Mouse (Mus musculus): ENCODE results near the gene Phf19.

The Phf19 gene

GRCm38 (mm10) chr2:34913218-34914068, at the start of gene Phf19:
Gene Phf19 (minus strand): TSS chr2:34914026.
- peak; percentile 80 for DNase-seq (ENCODE audit: inconsistent ontology term)

- DNase-seq (ENCODE audit: inconsistent ontology term), result no peak
Measured at GRCm38 (mm10) chr2:34963371-34963956, 49.6 kb upstream of the Phf19 start.

- no peak for DNase-seq (ENCODE audit: inconsistent ontology term)
Measured at GRCm38 (mm10) chr2:34962893-34963292, 49.1 kb upstream of the Phf19 start.

DNA sequence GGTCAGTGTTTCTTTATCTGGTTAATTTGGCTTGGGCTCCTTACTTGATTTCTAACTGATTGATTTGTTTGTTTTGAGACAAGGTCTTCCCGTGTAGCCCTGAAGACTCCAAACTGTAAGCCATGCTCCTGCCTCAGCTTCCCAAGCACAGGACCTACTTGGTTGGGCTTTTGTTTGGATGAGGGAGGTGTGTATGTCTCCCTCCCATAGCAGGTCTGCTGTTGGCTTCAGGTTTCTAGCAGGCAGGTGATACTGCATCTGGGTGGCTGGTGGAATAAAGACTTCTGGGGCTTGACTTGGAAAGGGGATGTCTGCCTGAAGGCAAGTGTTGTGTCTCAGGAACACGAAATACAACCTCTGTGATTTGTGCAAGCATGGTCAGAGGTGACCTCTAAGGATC, 48.4 kb upstream of the Phf19 start:
- DNase-seq (ENCODE audit: inconsistent ontology term), result no peak

GRCm38 (mm10) chr2:34961481-34962036, 47.7 kb upstream of the Phf19 start, which contains the start of gene Traf1:
Gene Traf1 (minus strand): TSS chr2:34961772.
- DNase-seq (ENCODE audit: inconsistent ontology term), result peak; percentile 22

GRCm38 (mm10) chr2:34960966-34961365, 47.1 kb upstream of the Phf19 start:
- DNase-seq (ENCODE audit: inconsistent ontology term), result no peak

- no peak for DNase-seq (ENCODE audit: inconsistent ontology term)
Measured at GRCm38 (mm10) chr2:34960466-34960865, 46.6 kb upstream of the Phf19 start.

- DNase-seq (ENCODE audit: inconsistent ontology term), result no peak
Measured at GRCm38 (mm10) chr2:34958582-34958981, 44.8 kb upstream of the Phf19 start.

- peak; percentile 32 for DNase-seq (ENCODE audit: inconsistent ontology term)
Measured at GRCm38 (mm10) chr2:34958036-34958435, 44.2 kb upstream of the Phf19 start.

DNA sequence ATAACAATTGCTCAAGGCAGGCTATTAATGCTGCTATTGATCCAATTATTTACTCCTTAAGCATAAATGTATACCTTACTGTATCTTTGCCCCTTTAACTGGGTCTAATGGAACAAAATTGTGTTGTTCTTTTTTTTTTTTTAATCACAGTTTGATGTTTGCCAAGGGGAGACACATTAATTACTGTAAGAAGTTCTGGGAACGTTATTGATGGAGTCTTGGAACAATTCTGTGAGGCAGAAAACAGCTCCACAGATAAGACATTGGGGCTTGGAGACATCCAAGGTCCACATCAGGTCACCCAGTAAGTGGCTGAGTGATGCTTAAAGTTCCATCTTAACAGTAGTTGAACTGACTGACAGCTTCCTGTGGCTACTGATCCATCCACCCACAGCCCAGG, 43.6 kb upstream of the Phf19 start:
- no peak for DNase-seq (ENCODE audit: inconsistent ontology term)

- no peak for DNase-seq (ENCODE audit: inconsistent ontology term)
Measured at GRCm38 (mm10) chr2:34956941-34957340, 43.1 kb upstream of the Phf19 start.

GRCm38 (mm10) chr2:34954344-34954743, 40.5 kb upstream of the Phf19 start:
- DNase-seq (ENCODE audit: inconsistent ontology term), result no peak

DNA sequence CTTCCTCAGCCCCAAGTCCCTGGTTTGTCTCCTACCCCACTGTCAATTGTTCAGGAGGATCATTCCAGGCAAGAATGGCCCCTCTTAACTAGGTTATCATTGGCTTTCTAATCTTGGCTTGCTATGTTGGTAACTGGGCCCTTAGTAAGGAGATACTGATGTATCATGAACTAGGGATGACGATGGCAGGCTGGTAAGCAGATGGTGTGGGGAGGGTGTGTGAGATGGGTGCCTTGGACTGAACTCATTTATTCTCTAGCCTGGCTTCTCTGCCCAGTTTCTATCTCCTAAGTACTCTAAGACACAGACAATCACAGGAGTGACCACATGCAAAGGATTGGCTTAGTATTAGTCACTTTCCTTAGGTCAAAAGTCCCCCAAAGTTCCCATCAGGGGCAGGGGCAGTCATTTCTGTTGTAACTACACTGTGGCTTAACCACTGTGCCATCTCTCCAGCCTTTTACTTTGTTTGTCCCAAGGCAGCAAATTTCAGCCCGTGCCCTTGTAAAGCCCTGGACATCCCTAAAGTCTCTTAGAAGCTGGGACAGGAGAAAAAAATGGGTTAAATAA, 39.8 kb upstream of the Phf19 start:
- no peak for DNase-seq (ENCODE audit: inconsistent ontology term)

DNA sequence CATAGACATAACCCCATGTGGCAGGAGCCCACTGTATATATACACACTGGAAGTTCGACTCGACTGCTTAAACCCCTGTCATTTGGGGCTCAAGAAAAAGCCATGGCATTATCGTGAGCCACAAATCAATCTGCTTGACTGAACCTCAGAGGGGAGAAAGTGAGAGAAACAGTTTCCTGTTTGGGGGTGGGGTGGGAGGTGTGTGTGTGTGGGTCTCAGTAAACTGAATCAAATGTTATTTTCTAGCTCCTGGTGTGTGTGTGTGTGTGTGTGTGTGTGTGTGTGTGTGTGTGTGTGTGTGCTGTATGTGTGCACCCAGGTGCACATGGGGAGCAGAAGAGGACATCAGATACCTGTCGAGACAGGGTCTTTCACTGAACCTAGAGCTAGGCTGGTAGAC, 39.2 kb upstream of the Phf19 start:
- DNase-seq (ENCODE audit: inconsistent ontology term), result no peak

DNA sequence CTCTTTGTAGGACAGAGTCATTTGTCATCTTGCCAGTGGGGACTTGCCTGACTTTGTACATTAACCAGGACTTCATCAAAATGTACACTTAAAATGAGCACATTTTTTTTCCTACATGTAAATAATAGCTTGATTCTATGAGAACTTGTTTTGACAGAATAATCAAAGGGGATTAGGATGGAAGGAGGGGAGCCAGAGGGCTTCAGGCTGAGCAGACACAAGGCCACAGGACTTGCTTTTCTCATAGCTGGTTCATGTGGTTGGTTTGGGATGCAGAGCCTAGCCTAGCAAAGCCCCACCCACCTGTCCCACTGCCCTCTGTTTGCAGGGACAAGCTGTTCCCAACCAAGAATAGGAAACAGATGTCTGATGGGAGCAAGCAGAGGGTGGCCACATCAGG, 37.6 kb upstream of the Phf19 start:
- DNase-seq (ENCODE audit: inconsistent ontology term), result no peak

DNA sequence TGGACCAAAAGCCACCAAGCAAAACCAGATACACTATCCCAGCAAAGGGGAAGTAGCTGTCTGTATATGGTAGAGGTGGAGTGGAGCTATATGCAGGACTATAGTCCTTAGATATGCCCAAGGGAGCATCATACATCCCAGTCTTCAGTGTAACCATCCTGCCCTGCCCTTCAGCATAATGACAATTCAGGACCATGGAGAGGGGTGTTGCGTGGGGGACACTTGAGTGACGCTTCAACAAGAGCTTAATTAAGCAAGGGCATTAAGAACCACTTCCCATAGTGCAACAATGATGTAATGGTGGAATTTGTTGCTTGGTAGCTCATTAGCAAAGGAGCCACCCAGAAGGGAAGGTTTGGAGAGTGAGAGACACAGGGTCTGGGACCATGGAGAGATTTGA, 34.8 kb upstream of the Phf19 start:
- no peak for DNase-seq (ENCODE audit: inconsistent ontology term)

- no peak for DNase-seq (ENCODE audit: inconsistent ontology term)
Measured at GRCm38 (mm10) chr2:34946046-34946445, 32.2 kb upstream of the Phf19 start.

DNA sequence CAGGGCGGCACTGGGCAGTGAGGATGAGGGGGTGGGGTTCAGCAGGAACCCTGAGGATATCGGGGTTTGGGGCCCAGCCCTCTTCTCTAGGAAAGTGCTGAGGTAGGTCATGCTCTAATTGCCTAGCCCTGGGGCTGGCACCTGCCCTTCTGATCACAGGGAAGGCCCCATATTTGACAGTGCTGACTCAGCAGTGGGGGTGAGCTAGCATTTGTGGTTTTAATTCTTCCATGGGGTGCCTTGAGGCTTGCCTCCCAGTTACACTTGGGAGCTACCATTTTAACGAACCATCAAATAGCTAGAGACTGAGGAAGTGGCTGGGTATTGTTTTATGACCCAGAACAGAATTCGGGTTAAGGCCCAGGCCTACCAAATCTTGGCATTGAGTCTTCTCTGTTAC, 31.8 kb upstream of the Phf19 start:
- DNase-seq (ENCODE audit: inconsistent ontology term), result no peak

DNA sequence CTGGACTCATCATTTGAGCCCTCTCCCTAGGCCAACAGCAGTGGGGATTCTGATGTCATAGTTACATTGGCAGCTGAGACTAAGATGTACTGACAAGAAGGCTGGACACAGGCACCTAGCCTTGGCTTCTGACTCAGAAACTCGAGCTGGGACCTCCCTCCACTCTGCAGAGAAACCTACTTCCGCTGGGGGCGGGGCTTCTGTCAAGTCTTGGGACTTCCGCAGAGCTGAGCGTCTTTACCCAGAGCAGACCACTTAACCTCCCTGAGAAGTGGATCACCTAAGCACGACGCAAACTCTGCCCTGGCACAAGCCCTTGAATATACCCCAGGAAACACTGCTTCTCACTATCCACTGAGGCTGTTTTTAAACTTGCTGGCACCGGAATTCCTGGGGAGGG, 30.9 kb upstream of the Phf19 start:
- peak; percentile 17 for DNase-seq (ENCODE audit: inconsistent ontology term)

DNA sequence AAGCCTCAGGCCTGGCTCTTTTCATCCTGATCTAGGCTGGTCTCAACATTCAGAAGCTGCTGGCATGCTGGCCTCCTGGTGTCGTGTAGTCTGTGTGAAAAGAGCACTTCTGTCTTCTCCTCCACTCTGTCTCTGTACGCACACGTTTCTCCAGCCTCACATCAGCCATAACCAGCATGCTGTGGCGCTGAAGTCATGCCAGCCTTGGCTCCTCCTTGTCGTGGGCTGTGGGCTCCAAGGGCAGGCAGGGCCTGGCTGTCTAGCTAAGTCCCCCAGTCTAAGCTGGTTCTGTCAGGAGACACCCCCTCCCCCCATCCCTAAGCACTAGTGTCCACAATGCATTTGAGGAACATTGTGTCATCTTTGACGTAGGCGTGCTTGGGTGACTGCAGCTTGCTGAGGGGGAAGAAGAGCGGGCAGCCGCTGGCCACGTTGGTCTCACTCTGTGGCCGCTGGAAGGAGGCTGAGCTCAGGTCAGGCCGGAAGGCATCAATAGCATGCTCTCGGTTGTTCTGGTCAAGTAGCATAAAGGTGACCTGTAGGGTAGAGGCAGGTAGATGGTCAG, 29.8 kb upstream of the Phf19 start:
- no peak for DNase-seq (ENCODE audit: inconsistent ontology term)

- no peak for DNase-seq (ENCODE audit: inconsistent ontology term)
Measured at GRCm38 (mm10) chr2:34941061-34941675, 27.3 kb upstream of the Phf19 start.

DNA sequence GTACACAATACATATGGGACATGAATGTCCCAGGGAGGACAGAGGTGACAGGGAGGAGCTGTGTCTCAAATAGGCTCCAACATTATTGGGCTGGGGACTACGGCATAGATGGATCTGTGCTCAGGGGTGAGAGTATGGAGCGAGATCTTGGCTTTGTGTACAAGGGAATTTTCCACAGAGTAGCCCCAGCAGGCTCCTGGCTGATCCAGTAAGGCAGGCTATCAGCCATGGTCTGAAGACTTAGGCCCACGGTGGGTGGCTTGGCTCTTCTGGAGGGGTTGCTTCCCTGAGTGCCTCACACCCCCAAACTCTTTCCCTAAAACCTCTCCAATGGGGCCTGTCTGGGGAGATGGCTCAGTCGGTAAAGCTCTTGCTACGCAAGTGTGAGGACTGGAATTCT, 26.4 kb upstream of the Phf19 start:
- DNase-seq (ENCODE audit: inconsistent ontology term), result no peak

All from Muller cell, postnatal 12 days (primary cell).